ENCODE assay signal across 26 mouse cellular contexts in the genomic region with DNA sequence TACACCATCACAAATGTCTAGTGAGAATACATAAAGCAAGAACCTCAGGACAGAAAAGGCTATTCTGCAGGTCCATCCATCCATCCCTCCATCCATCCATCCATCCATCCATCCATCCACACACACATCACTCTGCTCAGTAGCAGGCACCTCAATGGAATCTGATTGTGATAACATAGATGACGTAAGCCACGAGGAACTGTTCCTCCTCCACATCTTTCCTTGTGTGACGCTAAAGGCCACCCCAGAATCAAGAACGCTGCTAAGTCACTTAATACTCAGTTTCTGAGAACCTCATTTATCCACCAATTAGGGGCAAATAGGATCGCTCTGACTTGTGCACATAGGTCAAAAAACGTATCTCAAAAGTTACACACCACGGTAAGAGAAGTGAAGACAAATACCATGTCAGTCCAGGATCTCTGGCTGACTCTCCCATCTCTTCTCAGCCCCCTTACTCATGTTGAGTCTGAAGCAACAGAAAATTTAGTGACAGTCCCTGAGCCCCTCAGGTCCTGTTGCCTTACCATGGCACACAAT. TPM values are rescaled to one million over a fixed set of nuclear protein-coding genes. Genes with fewer than 3 reads are reported as not detected.
DNase-seq lines count a peak whose midpoint lies in the region; ATAC-seq lines count a peak whose summit lies in the region.
"Had no signal": no experiment of that assay in that cellular context is flagged by ENCODE, and none has a peak within 500 bp of the region (broad histone marks: within the 10 kb centered on the region; RNA-seq: fewer than 3 reads in every experiment).

No protein-coding gene starts in this region.

- DNase-seq in liver, embryonic 11.5 days (ENCODE audit: low spot score): no peak
- no peak for DNase-seq in kidney, postnatal 14 days
- no peak for DNase-seq in midbrain, embryonic 10.5 days (ENCODE audit: low spot score)
- DNase-seq in adrenal gland, adult 2 months: no peak
- DNase-seq: cerebellum, adult 2 months; cerebellum, postnatal 36 days; gastrocnemius, postnatal 10 days; right cerebral cortex, postnatal 14 days; thymus, adult 18-20 months; thymus, postnatal 4 days had no signal

- no peaks in the 10 kb centered on the region for H3K4me1 ChIP-seq in liver, embryonic 12.5 days
- H3K4me1 ChIP-seq in liver, embryonic 11.5 days (replicated peaks; ENCODE audit: control insufficient read depth, insufficient read depth, low read length): no peaks in the 10 kb centered on the region
- H3K4me1 ChIP-seq in brown adipose tissue, adult 24 weeks (ENCODE audit: control insufficient read depth, insufficient read depth, insufficient read length, low read length): no peaks in the 10 kb centered on the region
- no peaks in the 10 kb centered on the region for H3K4me1 ChIP-seq in liver, embryonic 16.5 days (ENCODE audit: control insufficient read depth, low read depth, low read length)
- no peaks in the 10 kb centered on the region; the same call in 1 of the 2 replicates for H3K4me1 ChIP-seq in stomach, embryonic 15.5 days
- no peaks in the 10 kb centered on the region for H3K4me1 ChIP-seq in midbrain, embryonic 10.5 days
- H3K4me1 ChIP-seq: forebrain, embryonic 13.5 days; hindbrain, embryonic 10.5 days; limb, embryonic 10.5 days had no signal

- peak overlapping the region; percentile 20; the same call in 1 of the 2 replicates for H3K4me2 ChIP-seq in liver, embryonic 12.5 days
- H3K4me2 ChIP-seq in liver, embryonic 11.5 days: no peak overlapping the region; the same call in 1 of the 2 replicates
- H3K4me2 ChIP-seq in liver, embryonic 16.5 days (ENCODE audit: low read depth, low read length): no peak overlapping the region
- H3K4me2 ChIP-seq in stomach, embryonic 15.5 days: no peak overlapping the region; the same call in 1 of the 2 replicates
- H3K4me2 ChIP-seq: forebrain, embryonic 13.5 days; lung, embryonic 14.5 days had no signal

- no peak overlapping the region for H3K27ac ChIP-seq in liver, embryonic 12.5 days
- no peak overlapping the region for H3K27ac ChIP-seq in liver, embryonic 11.5 days (ENCODE audit: low read depth, low read length)
- H3K27ac ChIP-seq in brown adipose tissue, adult 24 weeks (replicated peaks; ENCODE audit: low read depth, low read length): peak overlapping the region; percentile 63
- H3K27ac ChIP-seq in liver, embryonic 16.5 days (ENCODE audit: low read length): peak overlapping the region; percentile 48; the same call in 1 of the 2 replicates
- H3K27ac ChIP-seq in stomach, embryonic 15.5 days: peak overlapping the region; percentile 54; the same call in 1 of the 2 replicates
- no peak overlapping the region for H3K27ac ChIP-seq in midbrain, embryonic 10.5 days (replicated peaks)
- H3K27ac ChIP-seq: forebrain, embryonic 13.5 days; hindbrain, embryonic 10.5 days; limb, embryonic 10.5 days had no signal

- ATAC-seq in liver, embryonic 12.5 days: no peak
- no peak for ATAC-seq in liver, embryonic 11.5 days (replicated peaks; ENCODE audit: low FRiP score)
- ATAC-seq in liver, embryonic 16.5 days (ENCODE audit: low read depth): no peak
- no peak for ATAC-seq in stomach, embryonic 15.5 days (ENCODE audit: insufficient read depth, low FRiP score, low read depth)
- ATAC-seq: forebrain, embryonic 13.5 days; midbrain, embryonic 16.5 days had no signal

- H3K4me3 ChIP-seq in liver, embryonic 12.5 days: peak overlapping the region; percentile 17; the same call in 1 of the 2 replicates
- no peak overlapping the region for H3K4me3 ChIP-seq in liver, embryonic 11.5 days (ENCODE audit: low read depth, low read length)
- H3K4me3 ChIP-seq in brown adipose tissue, adult 24 weeks (ENCODE audit: insufficient read depth, low read depth, low read length): peak overlapping the region; percentile 49
- H3K4me3 ChIP-seq in liver, embryonic 16.5 days (ENCODE audit: low read depth, low read length): peak overlapping the region; percentile 38
- H3K4me3 ChIP-seq in stomach, embryonic 15.5 days (replicated peaks): no peak overlapping the region
- no peak overlapping the region for H3K4me3 ChIP-seq in midbrain, embryonic 10.5 days
- H3K4me3 ChIP-seq: forebrain, embryonic 13.5 days; hindbrain, embryonic 10.5 days; limb, embryonic 10.5 days had no signal

- no peak overlapping the region for H3K9ac ChIP-seq in liver, embryonic 12.5 days
- no peak overlapping the region for H3K9ac ChIP-seq in liver, embryonic 11.5 days (ENCODE audit: low read depth, low read length)
- H3K9ac ChIP-seq in liver, embryonic 16.5 days (ENCODE audit: low read depth, low read length): no peak overlapping the region
- H3K9ac ChIP-seq in stomach, embryonic 15.5 days: no peak overlapping the region
- H3K9ac ChIP-seq: forebrain, embryonic 13.5 days; lung, embryonic 14.5 days had no signal

- H3K9me3 ChIP-seq in liver, embryonic 12.5 days (replicated peaks): no peaks in the 10 kb centered on the region
- no peaks in the 10 kb centered on the region for H3K9me3 ChIP-seq in liver, embryonic 11.5 days (ENCODE audit: control insufficient read depth, low read length)
- H3K9me3 ChIP-seq in liver, embryonic 16.5 days (replicated peaks; ENCODE audit: control insufficient read depth, low read length): no peaks in the 10 kb centered on the region
- H3K9me3 ChIP-seq in stomach, embryonic 15.5 days: no peaks in the 10 kb centered on the region
- no peaks in the 10 kb centered on the region for H3K9me3 ChIP-seq in midbrain, embryonic 10.5 days (replicated peaks)
- H3K9me3 ChIP-seq: forebrain, embryonic 13.5 days; hindbrain, embryonic 10.5 days; limb, embryonic 10.5 days had no signal

- 65% methylated on average over 7 of the region's 7 CpGs for WGBS in liver, embryonic 12.5 days (ENCODE audit: insufficient replicate concordance)
- 77% methylated on average over 7 of the region's 7 CpGs for WGBS in liver, embryonic 11.5 days
- WGBS in liver, embryonic 16.5 days (ENCODE audit: insufficient replicate concordance): 49% methylated on average over 7 of the region's 7 CpGs
- WGBS in stomach, embryonic 15.5 days: 73% methylated on average over 7 of the region's 7 CpGs
- 90% methylated on average over 7 of the region's 7 CpGs for WGBS in midbrain, embryonic 10.5 days

- H3K27me3 ChIP-seq in liver, embryonic 12.5 days (replicated peaks): no peaks in the 10 kb centered on the region
- no peaks in the 10 kb centered on the region for H3K27me3 ChIP-seq in liver, embryonic 11.5 days (replicated peaks; ENCODE audit: control insufficient read depth, insufficient read depth, low read length)
- no peaks in the 10 kb centered on the region for H3K27me3 ChIP-seq in liver, embryonic 16.5 days (ENCODE audit: control insufficient read depth, insufficient read depth, low read depth, low read length)
- H3K27me3 ChIP-seq in stomach, embryonic 15.5 days (replicated peaks): no peaks in the 10 kb centered on the region
- H3K27me3 ChIP-seq in midbrain, embryonic 10.5 days (ENCODE audit: low read depth, poor library complexity, severe bottlenecking): no peaks in the 10 kb centered on the region
- H3K27me3 ChIP-seq: forebrain, embryonic 13.5 days had no signal

- H3K36me3 ChIP-seq in liver, embryonic 12.5 days: no peaks in the 10 kb centered on the region
- H3K36me3 ChIP-seq in liver, embryonic 11.5 days (ENCODE audit: control insufficient read depth, insufficient read depth, low read length): no peaks in the 10 kb centered on the region
- no peaks in the 10 kb centered on the region for H3K36me3 ChIP-seq in liver, embryonic 16.5 days (ENCODE audit: control insufficient read depth, insufficient read depth)
- H3K36me3 ChIP-seq in stomach, embryonic 15.5 days: no peaks in the 10 kb centered on the region
- H3K36me3 ChIP-seq in midbrain, embryonic 10.5 days: no peaks in the 10 kb centered on the region
- H3K36me3 ChIP-seq: hindbrain, embryonic 10.5 days; limb, embryonic 10.5 days had no signal

RNA-seq across cellular contexts. Expression of a gene that starts 0.7 kb away (rescaled TPM):
- 115 and 120 TPM in 2 replicates for polyA plus RNA-seq in liver, embryonic 12.5 days (2016; fragmentation: Nextera tagmentation; extraction: Ambion mirVana)
- 86.2 and 92.6 TPM in 2 replicates for polyA plus RNA-seq in liver, embryonic 11.5 days (2014; fragmentation: Nextera tagmentation; extraction: Ambion mirVana)
- polyA plus RNA-seq in brown adipose tissue, adult 24 weeks (2012; ENCODE audit: insufficient read depth, insufficient read length, missing spikeins): 168 and 210 TPM in 2 replicates
- polyA plus RNA-seq in liver, embryonic 16.5 days (2015; fragmentation: Nextera tagmentation; extraction: Ambion mirVana): 661 and 713 TPM in 2 replicates
- 290 and 332 TPM in 2 replicates for polyA plus RNA-seq in stomach, embryonic 15.5 days (2015; fragmentation: Nextera tagmentation; extraction: Ambion mirVana)
- 10.8 and 14.9 TPM in 2 replicates for polyA plus RNA-seq in midbrain, embryonic 10.5 days (2016; fragmentation: Nextera tagmentation; extraction: Ambion mirVana)
- 100 to 1,000 TPM; 158 to 168 TPM for total RNA-seq in adrenal gland, adult 2 months (2021)
- polyA plus RNA-seq in adrenal gland, adult 2 months (2012; rRNA removed): 61.9 and 69.7 TPM in 2 replicates

RNA-seq across cellular contexts. Expression of a gene that starts 11.2 kb away (rescaled TPM):
- not detected in 2 replicates for polyA plus RNA-seq in liver, embryonic 12.5 days (2016; fragmentation: Nextera tagmentation; extraction: Ambion mirVana)
- not detected in 2 replicates for polyA plus RNA-seq in liver, embryonic 11.5 days (2014; fragmentation: Nextera tagmentation; extraction: Ambion mirVana)
- 6.1 and 6.7 TPM in 2 replicates for polyA plus RNA-seq in brown adipose tissue, adult 24 weeks (2012; ENCODE audit: insufficient read depth, insufficient read length, missing spikeins)
- polyA plus RNA-seq in liver, embryonic 16.5 days (2015; fragmentation: Nextera tagmentation; extraction: Ambion mirVana): 0.16 and 0.25 TPM in 2 replicates
- polyA plus RNA-seq in stomach, embryonic 15.5 days (2015; fragmentation: Nextera tagmentation; extraction: Ambion mirVana): 1.9 and 2.7 TPM in 2 replicates
- not detected in 2 replicates for polyA plus RNA-seq in midbrain, embryonic 10.5 days (2016; fragmentation: Nextera tagmentation; extraction: Ambion mirVana)
- 10 to 100 TPM; 12.3 to 22.2 TPM for total RNA-seq in adrenal gland, adult 2 months (2021)
- polyA plus RNA-seq in adrenal gland, adult 2 months (2012; rRNA removed): 1.5 and 1.7 TPM in 2 replicates
- total RNA-seq: megakaryocyte-erythroid progenitor cell, adult 5-6 weeks had no signal
- polyA plus RNA-seq: forebrain, embryonic 13.5 days; hindbrain, embryonic 10.5 days; limb, embryonic 10.5 days; lung, embryonic 14.5 days; midbrain, embryonic 16.5 days had no signal

RNA-seq across cellular contexts. Expression of a gene that starts 42.9 kb away (rescaled TPM):
- not detected in 2 replicates for polyA plus RNA-seq in liver, embryonic 12.5 days (2016; fragmentation: Nextera tagmentation; extraction: Ambion mirVana)
- polyA plus RNA-seq in liver, embryonic 11.5 days (2014; fragmentation: Nextera tagmentation; extraction: Ambion mirVana): 0.21 TPM in 1 of 2 replicates, not detected in the other
- not detected in 2 replicates for polyA plus RNA-seq in brown adipose tissue, adult 24 weeks (2012; ENCODE audit: insufficient read depth, insufficient read length, missing spikeins)
- polyA plus RNA-seq in liver, embryonic 16.5 days (2015; fragmentation: Nextera tagmentation; extraction: Ambion mirVana): not detected in 2 replicates
- polyA plus RNA-seq in stomach, embryonic 15.5 days (2015; fragmentation: Nextera tagmentation; extraction: Ambion mirVana): not detected in 2 replicates
- not detected in 2 replicates for polyA plus RNA-seq in midbrain, embryonic 10.5 days (2016; fragmentation: Nextera tagmentation; extraction: Ambion mirVana)
- total RNA-seq in adrenal gland, adult 2 months (2021): not detected
- polyA plus RNA-seq in adrenal gland, adult 2 months (2012; rRNA removed): not detected in 2 replicates
- total RNA-seq: adrenal gland, postnatal 14 days; gastrocnemius, postnatal 10 days; heart, adult 18-20 months; left cerebral cortex, adult 8-10 months; megakaryocyte-erythroid progenitor cell, adult 5-6 weeks; neutrophil, adult 5-6 weeks had no signal
- polyA plus RNA-seq: cerebellum, adult 2 months; forebrain, embryonic 13.5 days; frontal cortex, adult 2 months; heart, postnatal 0 days; hindbrain, embryonic 10.5 days; limb, embryonic 10.5 days; lung, embryonic 14.5 days; midbrain, embryonic 16.5 days had no signal

RNA-seq across cellular contexts. Expression of a gene that starts 57.1 kb away (rescaled TPM):
- polyA plus RNA-seq in liver, embryonic 12.5 days (2016; fragmentation: Nextera tagmentation; extraction: Ambion mirVana): 54.0 and 61.9 TPM in 2 replicates
- polyA plus RNA-seq in liver, embryonic 11.5 days (2014; fragmentation: Nextera tagmentation; extraction: Ambion mirVana): 83.2 and 85.4 TPM in 2 replicates
- polyA plus RNA-seq in brown adipose tissue, adult 24 weeks (2012; ENCODE audit: insufficient read depth, insufficient read length, missing spikeins): 18.2 and 24.4 TPM in 2 replicates
- 28.2 and 30.6 TPM in 2 replicates for polyA plus RNA-seq in liver, embryonic 16.5 days (2015; fragmentation: Nextera tagmentation; extraction: Ambion mirVana)
- polyA plus RNA-seq in stomach, embryonic 15.5 days (2015; fragmentation: Nextera tagmentation; extraction: Ambion mirVana): 62.4 and 64.3 TPM in 2 replicates
- 124 and 130 TPM in 2 replicates for polyA plus RNA-seq in midbrain, embryonic 10.5 days (2016; fragmentation: Nextera tagmentation; extraction: Ambion mirVana)
- 10 to 100 TPM; 43.0 to 47.3 TPM for total RNA-seq in adrenal gland, adult 2 months (2021)
- 29.1 and 35.7 TPM in 2 replicates for polyA plus RNA-seq in adrenal gland, adult 2 months (2012; rRNA removed)

Comparison
In these comparisons a context has a peak if more than half of its experiments do, and no peak if none do; other contexts are left out.
1. H3K27ac ChIP-seq: peak in brown adipose tissue, adult 24 weeks (single experiment), liver, embryonic 16.5 days (single experiment) and stomach, embryonic 15.5 days (single experiment); none in liver, embryonic 12.5 days (single experiment), liver, embryonic 11.5 days (single experiment) and midbrain, embryonic 10.5 days (single experiment).
2. H3K4me3 ChIP-seq: peak in liver, embryonic 12.5 days (single experiment), brown adipose tissue, adult 24 weeks (single experiment) and liver, embryonic 16.5 days (single experiment); none in liver, embryonic 11.5 days (single experiment), stomach, embryonic 15.5 days (single experiment) and midbrain, embryonic 10.5 days (single experiment).